Comparison of ENCODE assay signal across 13 mouse cellular contexts in genomic region chr8:11198650-11199049, GRCm38 (mm10).
DNase-seq lines count a peak whose midpoint lies in the region; ATAC-seq lines count a peak whose summit lies in the region.
"Had no signal": no experiment of that assay in that cellular context is flagged by ENCODE, and none has a peak within 500 bp of the region (broad histone marks: within the 10 kb centered on the region; RNA-seq: fewer than 3 reads in every experiment).

No protein-coding gene starts in this region.

- H3K4me1 ChIP-seq in kidney, embryonic 14.5 days (ENCODE audit: control insufficient read depth, insufficient read depth, low read length), result no peaks in the 10 kb centered on the region
- H3K4me1 ChIP-seq: embryonic facial prominence, embryonic 13.5 days; forebrain, embryonic 12.5 days; hindbrain, embryonic 15.5 days had no signal

- H3K4me2 ChIP-seq in kidney, embryonic 14.5 days (replicated peaks; ENCODE audit: low read depth, low read length), result no peak overlapping the region
- H3K4me2 ChIP-seq: embryonic facial prominence, embryonic 13.5 days; forebrain, embryonic 12.5 days; heart, embryonic 12.5 days; hindbrain, embryonic 15.5 days had no signal

- WGBS in kidney, embryonic 14.5 days, result 52% methylated on average over 7 of the region's 7 CpGs

- peaks cover 56% of the 10 kb centered on the region for H3K36me3 ChIP-seq in kidney, embryonic 14.5 days (ENCODE audit: control insufficient read depth, insufficient read depth, low read length)
- H3K36me3 ChIP-seq: forebrain, embryonic 12.5 days; hindbrain, embryonic 15.5 days had no signal

- ATAC-seq in kidney, embryonic 14.5 days (ENCODE audit: low FRiP score, low TSS enrichment), result 0 out of 2 replicates have a peak, but pooled peaks have one; percentile 43
- ATAC-seq in granulocyte monocyte progenitor cell, adult 5-6 weeks (replicated peaks; ENCODE audit: poor library complexity, severe bottlenecking), result peak; percentile 74
- ATAC-seq: forebrain, embryonic 16.5 days; intestine, embryonic 16.5 days had no signal

- no peak overlapping the region for H3K27ac ChIP-seq in kidney, embryonic 14.5 days (ENCODE audit: low read depth, low read length)
- H3K27ac ChIP-seq: embryonic facial prominence, embryonic 13.5 days; forebrain, embryonic 12.5 days; hindbrain, embryonic 15.5 days had no signal

- no peaks in the 10 kb centered on the region for H3K27me3 ChIP-seq in kidney, embryonic 14.5 days (ENCODE audit: control insufficient read depth, insufficient read depth, low read length)
- H3K27me3 ChIP-seq: embryonic facial prominence, embryonic 13.5 days; forebrain, embryonic 12.5 days; heart, embryonic 12.5 days; hindbrain, embryonic 15.5 days had no signal

- H3K4me3 ChIP-seq in kidney, embryonic 14.5 days (ENCODE audit: low read length), result no peak overlapping the region
- H3K4me3 ChIP-seq: embryonic facial prominence, embryonic 13.5 days; forebrain, embryonic 12.5 days; heart, embryonic 12.5 days; hindbrain, embryonic 15.5 days had no signal

- peak; percentile 17 for DNase-seq in cerebellum, adult 9-10 months
- DNase-seq in cerebellum, adult 11 months, result no peak
- DNase-seq in kidney, postnatal 14 days, result no peak
- DNase-seq in testis, postnatal 14 days (ENCODE audit: low spot score), result no peak
- DNase-seq: gastrocnemius, postnatal 10 days had no signal

- H3K9me3 ChIP-seq in kidney, embryonic 14.5 days (ENCODE audit: control insufficient read depth, low read length), result no peaks in the 10 kb centered on the region
- H3K9me3 ChIP-seq: embryonic facial prominence, embryonic 13.5 days; forebrain, embryonic 12.5 days; heart, embryonic 12.5 days; hindbrain, embryonic 15.5 days had no signal

- H3K9ac ChIP-seq in kidney, embryonic 14.5 days (ENCODE audit: low read depth, low read length), result no peak overlapping the region
- H3K9ac ChIP-seq: embryonic facial prominence, embryonic 13.5 days; forebrain, embryonic 12.5 days; heart, embryonic 12.5 days; hindbrain, embryonic 15.5 days had no signal
